Mouse (Mus musculus) liver, embryonic 13.5 days (tissue): ENCODE results near the gene Nol9. TPM values are rescaled to one million over a fixed set of nuclear protein-coding genes. Genes with fewer than 3 reads are reported as not detected.

Source experiments
- ATAC-seq: fragments of 200-750 bp; cut with Nextera tagmentation; 2 replicates; pipeline ENCODE4 v1.8.0; 2017; ENCODE audit warnings: low read depth, mild to moderate bottlenecking, moderate number of reproducible peaks, moderate library complexity
- DNase-seq: peaks from one replicate; pipeline ENCODE4 v3.0.0; 2022
- H3K27ac ChIP-seq: fragments of 300-500 bp; sonication (generic); 2 replicates; pipeline ENCODE4 v1.5.1; 2015; ENCODE audit warnings: moderate library complexity, mild to moderate bottlenecking, inconsistent platforms
- H3K27me3 ChIP-seq: fragments of 300-500 bp; sonication (generic); 2 replicates; pipeline ENCODE4 v1.6.1; 2015; ENCODE audit warnings: mild to moderate bottlenecking, inconsistent platforms
- H3K36me3 ChIP-seq: fragments of 300-500 bp; sonication (generic); 2 replicates; pipeline ENCODE4 v1.6.1; 2015; ENCODE audit warnings: mild to moderate bottlenecking, inconsistent platforms
- H3K4me1 ChIP-seq: fragments of 300-500 bp; sonication (generic); replicated peaks from 2 replicates; pipeline ENCODE4 v1.6.1; 2015; ENCODE audit warnings: inconsistent platforms
- H3K4me2 ChIP-seq: fragments of 300-500 bp; sonication (generic); 2 replicates; pipeline ENCODE4 v1.6.1; 2015; ENCODE audit warnings: inconsistent platforms, mild to moderate bottlenecking, moderate library complexity
- H3K4me3 ChIP-seq: fragments of 300-500 bp; sonication (generic); replicated peaks from 2 replicates; pipeline ENCODE4 v1.5.1; 2015; ENCODE audit warnings: mild to moderate bottlenecking, inconsistent platforms
- H3K9ac ChIP-seq: fragments of 300-500 bp; sonication (generic); 2 replicates; pipeline ENCODE4 v1.6.1; 2015; ENCODE audit warnings: mild to moderate bottlenecking, inconsistent platforms
- H3K9me3 ChIP-seq: fragments of 300-500 bp; sonication (generic); replicated peaks from 2 replicates; pipeline ENCODE4 v1.6.1; 2016; ENCODE audit warnings: inconsistent platforms
- WGBS: fragments of 180-500 bp; shearing (Covaris S2); methylation state at CpG from one replicate; pipeline ENCODE4 v1.1.7; 2015; ENCODE audit not compliant: insufficient replicate concordance; 5-methylcytosine and 5-hydroxymethylcytosine counted together
- polyA plus RNA-seq: library from polyadenylated mRNA; unstranded; fragments of >200 nt; fragmentation: Nextera tagmentation; extraction: Ambion mirVana; gene quantifications from 2 replicates; pipeline ENCODE4 v1.2.1, GENCODE M21; 2015

Nol9 gene
- polyA plus RNA-seq, 1 experiment from 2014 or later: 21.9 TPM

- peaks cover 21% of the 10 kb centered on the region for H3K27me3 ChIP-seq
- peaks cover 69% of the 10 kb centered on the region for H3K4me1 ChIP-seq
- peak overlapping the region; percentile 86 for H3K9ac ChIP-seq
- ATAC-seq: peak; percentile 1; the same call in 1 of the 2 replicates
- no peaks in the 10 kb centered on the region for H3K9me3 ChIP-seq
- 58% methylated on average over 8 of the region's 8 CpGs for WGBS
- no peak for DNase-seq
- H3K36me3 ChIP-seq: peaks cover 48% of the 10 kb centered on the region
- H3K4me3 ChIP-seq: peak overlapping the region; percentile 85
- peak overlapping the region; percentile 100 for H3K4me2 ChIP-seq
- H3K27ac ChIP-seq: peak overlapping the region; percentile 88
Measured at GRCm38 (mm10) chr4:152011171-152011760, 27.9 kb upstream of the Nol9 start.

- Histone ChIP-seq H3K9me3 (no peaks in the 10 kb centered on the region), H3K27ac (no peak overlapping the region; the same call in 1 of the 2 replicates), H3K4me2 (peak overlapping the region; percentile 100), H3K4me3 (0 out of 2 replicates have a peak overlapping the region, but pooled peaks have one; percentile 85), H3K4me1 (peaks cover 60% of the 10 kb centered on the region), H3K27me3 (peaks cover 12% of the 10 kb centered on the region), H3K36me3 (peaks cover 51% of the 10 kb centered on the region), H3K9ac (no peak overlapping the region)
- no peak for DNase-seq
- ATAC-seq: no peak
- 88% methylated on average over 16 of the region's 16 CpGs for WGBS
Measured at GRCm38 (mm10) chr4:152012109-152012508, 27.0 kb upstream of the Nol9 start.

GRCm38 (mm10) chr4:152013036-152013813 lies 25.9 kb upstream of the Nol9 start:
- no peaks in the 10 kb centered on the region for H3K9me3 ChIP-seq
- peaks cover under 1% of the 10 kb centered on the region; the same call in 1 of the 2 replicates for H3K27me3 ChIP-seq
- WGBS: 74% methylated on average over 12 of the region's 12 CpGs
- no peak overlapping the region for H3K4me3 ChIP-seq
- H3K36me3 ChIP-seq: peaks cover 60% of the 10 kb centered on the region
- H3K4me2 ChIP-seq: no peak overlapping the region
- peaks cover 49% of the 10 kb centered on the region for H3K4me1 ChIP-seq
- H3K9ac ChIP-seq: no peak overlapping the region
- ATAC-seq: no peak
- no peak for DNase-seq
- H3K27ac ChIP-seq: 0 out of 2 replicates have a peak overlapping the region, but pooled peaks have one; percentile 4

GRCm38 (mm10) chr4:152019073-152019472 lies 20.0 kb upstream of the Nol9 start:
- Histone ChIP-seq H3K4me2 (no peak overlapping the region), H3K9me3 (no peaks in the 10 kb centered on the region), H3K27ac (no peak overlapping the region), H3K36me3 (peaks cover 87% of the 10 kb centered on the region), H3K4me3 (no peak overlapping the region), H3K9ac (no peak overlapping the region), H3K27me3 (no peaks in the 10 kb centered on the region), H3K4me1 (peaks cover 10% of the 10 kb centered on the region)
- no peak for DNase-seq
- no peak for ATAC-seq
- 81% methylated on average over 6 of the region's 6 CpGs for WGBS

GRCm38 (mm10) chr4:152020024-152020423 lies 19.1 kb upstream of the Nol9 start:
- H3K9ac ChIP-seq: no peak overlapping the region
- peaks cover 20% of the 10 kb centered on the region for H3K4me1 ChIP-seq
- H3K4me3 ChIP-seq: no peak overlapping the region
- H3K27me3 ChIP-seq: no peaks in the 10 kb centered on the region
- DNase-seq: no peak
- peaks cover 85% of the 10 kb centered on the region for H3K36me3 ChIP-seq
- H3K27ac ChIP-seq: no peak overlapping the region
- no peak for ATAC-seq
- WGBS: 87% methylated on average over 21 of the region's 21 CpGs
- no peak overlapping the region for H3K4me2 ChIP-seq
- H3K9me3 ChIP-seq: no peaks in the 10 kb centered on the region

GRCm38 (mm10) chr4:152021568-152022097 lies 17.5 kb upstream of the Nol9 start:
- 77% methylated on average over 12 of the region's 12 CpGs for WGBS
- peaks cover 74% of the 10 kb centered on the region for H3K36me3 ChIP-seq
- no peak; the same call in 1 of the 2 replicates for ATAC-seq

GRCm38 (mm10) chr4:152022506-152022905 lies 16.6 kb upstream of the Nol9 start:
- peaks cover 41% of the 10 kb centered on the region for H3K4me1 ChIP-seq
- H3K4me2 ChIP-seq: no peak overlapping the region
- DNase-seq: no peak
- H3K36me3 ChIP-seq: peaks cover 72% of the 10 kb centered on the region
- no peak overlapping the region for H3K9ac ChIP-seq
- ATAC-seq: no peak
- H3K9me3 ChIP-seq: no peaks in the 10 kb centered on the region
- WGBS: 79% methylated on average over 8 of the region's 8 CpGs
- H3K27me3 ChIP-seq: no peaks in the 10 kb centered on the region
- H3K27ac ChIP-seq: no peak overlapping the region
- H3K4me3 ChIP-seq: no peak overlapping the region

More at GRCm38 (mm10) chr4:152021568-152022097, 17.5 kb upstream of the Nol9 start:
- Histone ChIP-seq H3K27ac (no peak overlapping the region), H3K4me2 (no peak overlapping the region), H3K4me1 (peaks cover 36% of the 10 kb centered on the region), H3K4me3 (no peak overlapping the region), H3K9me3 (no peaks in the 10 kb centered on the region), H3K27me3 (no peaks in the 10 kb centered on the region), H3K9ac (no peak overlapping the region)
- DNase-seq: no peak

- H3K4me1 ChIP-seq: peaks cover 54% of the 10 kb centered on the region
- no peak overlapping the region for H3K4me3 ChIP-seq
- ATAC-seq (no peak), DNase-seq (no peak)
- peak overlapping the region; percentile 93 for H3K4me2 ChIP-seq
- WGBS: 82% methylated on average over 11 of the region's 11 CpGs
- peaks cover 58% of the 10 kb centered on the region for H3K36me3 ChIP-seq
- H3K27ac ChIP-seq: no peak overlapping the region
- H3K9ac ChIP-seq: peak overlapping the region; percentile 23; the same call in 1 of the 2 replicates
- H3K27me3 ChIP-seq: no peaks in the 10 kb centered on the region
- no peaks in the 10 kb centered on the region for H3K9me3 ChIP-seq
Measured at GRCm38 (mm10) chr4:152024525-152024924, 14.6 kb upstream of the Nol9 start.

GRCm38 (mm10) chr4:152026751-152027508 lies 12.2 kb upstream of the Nol9 start:
- Histone ChIP-seq H3K9me3 (no peaks in the 10 kb centered on the region), H3K9ac (peak overlapping the region; percentile 86), H3K27me3 (peaks cover 3% of the 10 kb centered on the region; the same call in 1 of the 2 replicates), H3K4me1 (peaks cover 60% of the 10 kb centered on the region), H3K4me2 (peak overlapping the region; percentile 93), H3K36me3 (peaks cover 34% of the 10 kb centered on the region), H3K27ac (peak overlapping the region; percentile 87), H3K4me3 (peak overlapping the region; percentile 86)
- peak; percentile 67 for ATAC-seq
- WGBS: 3% methylated on average over 41 of the region's 41 CpGs
- DNase-seq: no peak

GRCm38 (mm10) chr4:152027524-152027923 lies 11.6 kb upstream of the Nol9 start, which contains the start of gene Zbtb48:
Zbtb48 (minus strand) TSS chr4:152027671.
- peak; percentile 95 for ATAC-seq
- Histone ChIP-seq H3K9me3 (no peaks in the 10 kb centered on the region), H3K27me3 (peaks cover 8% of the 10 kb centered on the region), H3K4me1 (peaks cover 60% of the 10 kb centered on the region), H3K4me2 (peak within 1 kb of the TSS; percentile 93), H3K27ac (peak within 1 kb of the TSS; percentile 87), H3K9ac (peak within 1 kb of the TSS; percentile 86), H3K4me3 (peak within 1 kb of the TSS; percentile 86), H3K36me3 (peaks cover 28% of the 10 kb centered on the region)
- WGBS: under 1% methylated on average over 35 of the region's 35 CpGs
- peak; percentile 93 for DNase-seq

- peaks cover 55% of the 10 kb centered on the region for H3K4me1 ChIP-seq
- H3K9ac ChIP-seq: peak overlapping the region; percentile 66
- H3K36me3 ChIP-seq: peaks cover 18% of the 10 kb centered on the region
- H3K27me3 ChIP-seq: peaks cover 9% of the 10 kb centered on the region
- H3K4me3 ChIP-seq: peak overlapping the region; percentile 86
- ATAC-seq (no peak), DNase-seq (no peak)
- no peak overlapping the region for H3K27ac ChIP-seq
- H3K9me3 ChIP-seq: no peaks in the 10 kb centered on the region
- WGBS: 66% methylated on average over 15 of the region's 15 CpGs
- H3K4me2 ChIP-seq: peak overlapping the region; percentile 93
Measured at GRCm38 (mm10) chr4:152028456-152028855, 10.7 kb upstream of the Nol9 start.
